Mouse (Mus musculus) G1E (cell line): Measurements from ENCODE around the gene AC124108.1.

Source experiments
- CTCF ChIP-seq: IDR thresholded peaks from 2 replicates; pipeline ENCODE4 v1.5.1; 2012; ENCODE audit warnings: low read depth, low read length, inconsistent platforms, mixed read lengths
- GATA1 ChIP-seq: IDR thresholded peaks from 2 replicates; pipeline ENCODE4 v1.6.1; 2012; ENCODE audit warnings: borderline replicate concordance, low read length, inconsistent platforms, mixed read lengths
- POLR2AphosphoS5 ChIP-seq: IDR thresholded peaks from 2 replicates; pipeline ENCODE4 v1.6.1; 2012; ENCODE audit warnings: low read depth, low read length, inconsistent platforms; ENCODE audit not compliant: insufficient replicate concordance
- TAL1 ChIP-seq: conservative IDR thresholded peaks from 2 replicates; pipeline ENCODE4 v1.6.1; 2012; ENCODE audit warnings: low read depth, low read length, inconsistent platforms, mixed read lengths

DNA sequence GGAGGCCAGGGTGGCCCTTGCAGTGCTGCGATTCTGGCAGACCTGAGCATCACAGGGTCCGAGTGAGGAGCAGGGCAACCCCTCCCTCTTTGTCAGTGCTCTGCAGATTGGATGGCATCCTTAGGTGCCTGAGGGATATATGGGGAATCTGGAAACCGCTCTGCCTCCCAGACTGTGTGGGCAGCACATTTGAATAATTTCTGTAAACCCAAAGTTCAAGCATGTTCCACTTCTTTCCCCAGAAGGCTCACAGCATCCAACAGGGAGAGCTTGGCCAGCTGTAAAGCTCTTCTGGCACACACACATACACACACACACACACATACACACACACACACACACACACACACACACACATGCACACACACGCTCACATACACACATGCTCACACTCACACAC, 47.5 kb upstream of the AC124108.1 start:
- TF ChIP-seq CTCF: no peak
- no peak for TF ChIP-seq GATA1
- TF ChIP-seq TAL1: no peak
- no peak for TF ChIP-seq POLR2AphosphoS5
